Mouse (Mus musculus) cortical plate, adult 2 months (tissue): Measurements from ENCODE around the gene Maoa. TPM values are rescaled to one million over a fixed set of nuclear protein-coding genes. Genes with fewer than 3 reads are reported as not detected.
A peak's percentile ranks its signal among the peaks of the same experiment; 100 is the strongest.

Source experiments
- H3K27ac ChIP-seq: fragments of 200-500 bp; 2 replicates; pipeline ENCODE4 v1.5.1; 2012; ENCODE audit warnings: low read length, control low read depth, inconsistent platforms; ENCODE audit not compliant: insufficient read depth
- H3K4me1 ChIP-seq: fragments of 200-500 bp; 2 replicates; pipeline ENCODE4 v1.6.1; 2011; ENCODE audit warnings: low read length; ENCODE audit not compliant: control insufficient read depth, insufficient read depth
- H3K4me3 ChIP-seq: fragments of 200-500 bp; 2 replicates; pipeline ENCODE4 v1.5.1; 2011; ENCODE audit warnings: mild to moderate bottlenecking, low read length, control low read depth; ENCODE audit not compliant: insufficient read depth
- CTCF ChIP-seq: fragments of 200-500 bp; IDR thresholded peaks from 2 replicates; pipeline ENCODE4 v1.5.1; 2011; ENCODE audit warnings: mild to moderate bottlenecking, control low read depth, low read length; ENCODE audit not compliant: insufficient read depth; ENCODE audit errors: extremely low read depth
- POLR2A ChIP-seq: fragments of 200-500 bp; IDR thresholded peaks from 2 replicates; pipeline ENCODE4 v1.6.1; 2011; ENCODE audit warnings: mild to moderate bottlenecking, low read length, control low read depth; ENCODE audit not compliant: insufficient read depth; ENCODE audit errors: extremely low read depth
- polyA plus RNA-seq: library from polyadenylated mRNA; depleted of rRNA; stranded (reverse); fragments of >200 nt; gene quantifications from 2 replicates; pipeline ENCODE4 v1.2.3, GENCODE M21; 2012; rRNA removed

Gene Maoa
- 16.5 and 17.6 TPM in 2 replicates for polyA plus RNA-seq

- Histone ChIP-seq H3K4me3 (peak within 1 kb of the TSS; percentile 62), H3K27ac (peak within 1 kb of the TSS; percentile 82), H3K4me1 (no peaks in the 10 kb centered on the region; the same call in 1 of the 2 replicates)
- TF ChIP-seq POLR2A = peak; percentile 74
- no peak for TF ChIP-seq CTCF
Measured at GRCm38 (mm10) chrX:16619034-16619929, at the start of gene Maoa. TSS of gene Maoa (plus strand) at chrX:16619698.

- Histone ChIP-seq H3K4me3 (peak overlapping the region; percentile 62), H3K4me1 (no peaks in the 10 kb centered on the region; the same call in 1 of the 2 replicates), H3K27ac (peak overlapping the region; percentile 90)
- TF ChIP-seq POLR2A (0 out of 2 replicates have a peak, but pooled peaks have one; percentile 0), CTCF (no peak)
Measured at GRCm38 (mm10) chrX:16618225-16619033, 1.1 kb upstream of the Maoa start.

GRCm38 (mm10) chrX:16656511-16656910 lies 37.0 kb downstream of the Maoa start:
- H3K4me3 ChIP-seq = no peak overlapping the region
- H3K4me1 ChIP-seq = no peaks in the 10 kb centered on the region
- TF ChIP-seq POLR2A (no peak), CTCF (no peak)
- H3K27ac ChIP-seq = no peak overlapping the region

- TF ChIP-seq CTCF (no peak), POLR2A (no peak)
- H3K4me1 ChIP-seq = no peaks in the 10 kb centered on the region
- H3K27ac ChIP-seq = no peak overlapping the region
- H3K4me3 ChIP-seq = no peak overlapping the region
Measured at GRCm38 (mm10) chrX:16706094-16706493, 86.6 kb downstream of the Maoa start.

- no peaks in the 10 kb centered on the region for H3K4me1 ChIP-seq
- H3K27ac ChIP-seq = no peak overlapping the region
- no peak overlapping the region for H3K4me3 ChIP-seq
- TF ChIP-seq CTCF (no peak), POLR2A (no peak)
Measured at GRCm38 (mm10) chrX:16714033-16714432, 94.5 kb downstream of the Maoa start.

Other genes with a start within 250 kb of the Maoa start
- not detected in 2 replicates for gene Cypt1, start 96.8 kb upstream of the Maoa start, polyA plus RNA-seq
- 25.1 and 29.2 TPM in 2 replicates for gene Maob, start 197.7 kb downstream of the Maoa start, polyA plus RNA-seq